Mouse (Mus musculus) small intestine, adult 2 months (tissue): ENCODE data around the gene Togaram2.

Experiments
- CTCF ChIP-seq: fragments of 200-500 bp; IDR thresholded peaks from 2 replicates; pipeline ENCODE4 v1.5.1; 2012; ENCODE audit warnings: low read depth, mild to moderate bottlenecking, control low read depth, inconsistent platforms, low read length, moderate library complexity, mixed read lengths; ENCODE audit not compliant: insufficient replicate concordance, insufficient read length; ENCODE audit errors: extremely low read depth
- POLR2A ChIP-seq: fragments of 200-500 bp; IDR thresholded peaks from 2 replicates; pipeline ENCODE4 v1.6.1; 2012; ENCODE audit warnings: low read depth, mild to moderate bottlenecking, control low read depth, inconsistent platforms, low read length, moderate library complexity

- TF ChIP-seq CTCF = no peak
- no peak for TF ChIP-seq POLR2A
These were observed 36.3 kb upstream of the Togaram2 start for GRCm38 (mm10) chr17:71636786-71637185.
